Mouse (Mus musculus) lung, adult 2 months (tissue): ENCODE data around the gene Setd4. TPM values are rescaled to one million over a fixed set of nuclear protein-coding genes. Genes with fewer than 3 reads are reported as not detected.

ENCODE experiments used
- DNase-seq: peaks from one replicate; pipeline ENCODE4 v3.0.0; 2022
- H3K4me1 ChIP-seq: fragments of 200-500 bp; 2 replicates; pipeline ENCODE4 v1.6.1; 2011; ENCODE audit warnings: low read length; ENCODE audit not compliant: control insufficient read depth, insufficient read depth
- H3K4me3 ChIP-seq: fragments of 200-500 bp; replicated peaks from 2 replicates; pipeline ENCODE3; 2011; ENCODE audit warnings: low read depth, mild to moderate bottlenecking, control low read depth, low read length; ENCODE audit errors: extremely low read depth
- CTCF ChIP-seq: fragments of 200-500 bp; IDR thresholded peaks from 2 replicates; pipeline ENCODE4 v1.5.1; 2011; ENCODE audit warnings: mild to moderate bottlenecking, low read length, control low read depth; ENCODE audit not compliant: insufficient read depth
- POLR2A ChIP-seq: fragments of 200-500 bp; IDR thresholded peaks from 2 replicates; pipeline ENCODE4 v1.6.1; 2011; ENCODE audit warnings: low read depth, mild to moderate bottlenecking, control low read depth, low read length, borderline replicate concordance; ENCODE audit errors: extremely low read depth
- WGBS: fragments of 180-500 bp; shearing (Covaris S2); methylation state at CpG from one replicate; pipeline ENCODE4 v1.1.7; 2018; 5-methylcytosine and 5-hydroxymethylcytosine counted together
- polyA plus RNA-seq: library from polyadenylated mRNA; depleted of rRNA; stranded (reverse); fragments of >200 nt; gene quantifications from 2 replicates; pipeline ENCODE4 v1.2.3, GENCODE M21; 2012

Setd4 gene
- polyA plus RNA-seq, 1 experiment: 6.7 TPM

GRCm38 (mm10) chr16:93609796-93610195 is 5.9 kb upstream of the Setd4 start:
- TF ChIP-seq CTCF (no peak), POLR2A (no peak)

GRCm38 (mm10) chr16:93608731-93609130 is 4.9 kb upstream of the Setd4 start:
- DNase-seq: no peak
- Histone ChIP-seq H3K4me3 (no peak overlapping the region), H3K4me1 (peaks cover 6% of the 10 kb centered on the region)
- no peak for TF ChIP-seq CTCF
- no peak for TF ChIP-seq POLR2A
- 63% methylated on average over 8 of the region's 8 CpGs for WGBS

More at GRCm38 (mm10) chr16:93609796-93610195, 5.9 kb upstream of the Setd4 start:
- Histone ChIP-seq H3K4me3 (no peak overlapping the region), H3K4me1 (no peaks in the 10 kb centered on the region; the same call in 1 of the 2 replicates)
- 92% methylated on average over 4 of the region's 4 CpGs for WGBS
- no peak for DNase-seq

GRCm38 (mm10) chr16:93607669-93608101 is 3.8 kb upstream of the Setd4 start:
- Histone ChIP-seq H3K4me1 (peaks cover 6% of the 10 kb centered on the region), H3K4me3 (peak overlapping the region; percentile 76)
- peak; percentile 85 for DNase-seq
- WGBS: under 1% methylated on average over 32 of the region's 32 CpGs
- TF ChIP-seq CTCF (no peak), POLR2A (peak; percentile 90; the same call in 1 of the 2 replicates)

GRCm38 (mm10) chr16:93606146-93606545 is 2.3 kb upstream of the Setd4 start:
- H3K4me3 ChIP-seq: no peak overlapping the region
- TF ChIP-seq CTCF (no peak), POLR2A (no peak)
- no peak for DNase-seq
- H3K4me1 ChIP-seq: peaks cover 6% of the 10 kb centered on the region
- WGBS: 87% methylated on average over 7 of the region's 7 CpGs

- WGBS: 78% methylated on average over 4 of the region's 4 CpGs
- TF ChIP-seq POLR2A (no peak), CTCF (no peak)
- Histone ChIP-seq H3K4me3 (no peak within 1 kb of the TSS), H3K4me1 (peaks cover 6% of the 10 kb centered on the region)
- no peak for DNase-seq
Observed at GRCm38 (mm10) chr16:93605553-93605952, 1.7 kb upstream of the Setd4 start, which contains the start of gene Cbr1. TSS of gene Cbr1 (plus strand) at chr16:93605853.

- peak overlapping the region; percentile 84 for H3K4me3 ChIP-seq
Observed at GRCm38 (mm10) chr16:93604481-93604969, 662 bp upstream of the Setd4 start.

GRCm38 (mm10) chr16:93599461-93599860 is 4.4 kb downstream of the Setd4 start:
- no peak overlapping the region for H3K4me3 ChIP-seq
- 88% methylated on average over 6 of the region's 6 CpGs for WGBS
- peaks cover 4% of the 10 kb centered on the region for H3K4me1 ChIP-seq
- TF ChIP-seq CTCF (no peak), POLR2A (no peak)
- no peak for DNase-seq

More at GRCm38 (mm10) chr16:93604481-93604969, 662 bp upstream of the Setd4 start:
- DNase-seq: no peak
- H3K4me1 ChIP-seq: peaks cover 6% of the 10 kb centered on the region
- TF ChIP-seq POLR2A (no peak), CTCF (no peak)
- WGBS: 14% methylated on average over 16 of the region's 16 CpGs

GRCm38 (mm10) chr16:93597551-93597950 is 6.3 kb downstream of the Setd4 start:
- TF ChIP-seq CTCF (no peak), POLR2A (no peak)
- DNase-seq: no peak
- H3K4me3 ChIP-seq: no peak overlapping the region
- WGBS: 96% methylated on average over 9 of the region's 9 CpGs
- no peaks in the 10 kb centered on the region for H3K4me1 ChIP-seq

GRCm38 (mm10) chr16:93596807-93597206 is 7.1 kb downstream of the Setd4 start:
- Histone ChIP-seq H3K4me3 (no peak overlapping the region), H3K4me1 (no peaks in the 10 kb centered on the region)
- DNase-seq: no peak
- WGBS: 94% methylated on average over 7 of the region's 7 CpGs
- TF ChIP-seq POLR2A: no peak
- no peak for TF ChIP-seq CTCF

- no peak for DNase-seq
- Histone ChIP-seq H3K4me3 (no peak overlapping the region), H3K4me1 (no peaks in the 10 kb centered on the region)
- no peak for TF ChIP-seq CTCF
- no peak for TF ChIP-seq POLR2A
- 76% methylated on average over 5 of the region's 5 CpGs for WGBS
Observed at GRCm38 (mm10) chr16:93595766-93596165, 8.1 kb downstream of the Setd4 start.

- no peak for DNase-seq
- TF ChIP-seq CTCF (no peak), POLR2A (no peak)
- Histone ChIP-seq H3K4me1 (no peaks in the 10 kb centered on the region), H3K4me3 (no peak overlapping the region)
- WGBS: 94% methylated on average over 10 of the region's 10 CpGs
Observed at GRCm38 (mm10) chr16:93594448-93594847, 9.4 kb downstream of the Setd4 start.
